Mouse (Mus musculus): ENCODE data around the gene Lrrc75b. TPM values are rescaled to one million over a fixed set of nuclear protein-coding genes. Genes with fewer than 3 reads are reported as not detected.

Gene Lrrc75b
- under 1 TPM in 1 of 2 experiments, not detected in 1; 0.40 TPM for polyA plus RNA-seq (2017; shearing (Covaris generic))

GRCm38 (mm10) chr10:75559676-75560548, at the start of gene Lrrc75b:
Lrrc75b (minus strand) TSS chr10:75560330.
- peak; percentile 63 for ATAC-seq

GRCm38 (mm10) chr10:75608975-75609374, 48.8 kb upstream of the Lrrc75b start:
- no peak for ATAC-seq

- ATAC-seq = no peak
These were observed 47.1 kb upstream of the Lrrc75b start for GRCm38 (mm10) chr10:75607253-75607652.

GRCm38 (mm10) chr10:75605162-75605846, 45.2 kb upstream of the Lrrc75b start:
- ATAC-seq = no peak

GRCm38 (mm10) chr10:75600189-75600730, 40.1 kb upstream of the Lrrc75b start:
- no peak for ATAC-seq

GRCm38 (mm10) chr10:75595981-75596380, 35.9 kb upstream of the Lrrc75b start:
- no peak for ATAC-seq

GRCm38 (mm10) chr10:75592585-75592984, 32.5 kb upstream of the Lrrc75b start:
- no peak for ATAC-seq

GRCm38 (mm10) chr10:75591211-75591894, 31.2 kb upstream of the Lrrc75b start:
- peak; percentile 99 for ATAC-seq

- no peak for ATAC-seq
These were observed 29.5 kb upstream of the Lrrc75b start for GRCm38 (mm10) chr10:75589651-75590050.

- ATAC-seq = no peak
These were observed 29.0 kb upstream of the Lrrc75b start, which contains the start of gene Ggt5 for GRCm38 (mm10) chr10:75589129-75589528. Ggt5 (plus strand) TSS chr10:75589340.

GRCm38 (mm10) chr10:75588336-75588735, 28.2 kb upstream of the Lrrc75b start:
- ATAC-seq = no peak

GRCm38 (mm10) chr10:75587781-75588180, 27.7 kb upstream of the Lrrc75b start:
- ATAC-seq = no peak

- ATAC-seq = no peak
These were observed 26.4 kb upstream of the Lrrc75b start for GRCm38 (mm10) chr10:75586553-75586879.

- ATAC-seq = peak; percentile 88
These were observed 25.9 kb upstream of the Lrrc75b start for GRCm38 (mm10) chr10:75585876-75586552.

- ATAC-seq = no peak
These were observed 19.0 kb upstream of the Lrrc75b start for GRCm38 (mm10) chr10:75579129-75579528.

GRCm38 (mm10) chr10:75573965-75574364, 13.8 kb upstream of the Lrrc75b start:
- ATAC-seq = no peak

GRCm38 (mm10) chr10:75573181-75573580, 13.1 kb upstream of the Lrrc75b start:
- ATAC-seq = no peak

GRCm38 (mm10) chr10:75571937-75572336, 11.8 kb upstream of the Lrrc75b start:
- ATAC-seq = no peak

- ATAC-seq = no peak
These were observed 11.0 kb upstream of the Lrrc75b start for GRCm38 (mm10) chr10:75570981-75571657.

GRCm38 (mm10) chr10:75568851-75569250, 8.7 kb upstream of the Lrrc75b start:
- no peak for ATAC-seq

- no peak for ATAC-seq
These were observed 8.3 kb upstream of the Lrrc75b start for GRCm38 (mm10) chr10:75568441-75568840.

GRCm38 (mm10) chr10:75568029-75568428, 7.9 kb upstream of the Lrrc75b start:
- ATAC-seq = no peak

Data from CD4-positive, CD25-positive, alpha-beta regulatory T cell, adult 4 months (primary cell).